Mouse (Mus musculus): ENCODE measurements around the gene Tff2. TPM values are rescaled to one million over a fixed set of nuclear protein-coding genes. Genes with fewer than 3 reads are reported as not detected.

Gene Tff2
- total RNA-seq, 1 experiment from 2014 or later, result not detected

GRCm38 (mm10) chr17:31152512-31152911 lies 8.4 kb upstream of the Tff2 start:
- ATAC-seq (replicated peaks in 1 of 2; ENCODE audit: insufficient read depth in 1 of 2, low FRiP score in 2 of 2, low TSS enrichment in 1 of 2, low read depth in 1 of 2, poor library complexity in 2 of 2, severe bottlenecking in 2 of 2), result no peak

DNA sequence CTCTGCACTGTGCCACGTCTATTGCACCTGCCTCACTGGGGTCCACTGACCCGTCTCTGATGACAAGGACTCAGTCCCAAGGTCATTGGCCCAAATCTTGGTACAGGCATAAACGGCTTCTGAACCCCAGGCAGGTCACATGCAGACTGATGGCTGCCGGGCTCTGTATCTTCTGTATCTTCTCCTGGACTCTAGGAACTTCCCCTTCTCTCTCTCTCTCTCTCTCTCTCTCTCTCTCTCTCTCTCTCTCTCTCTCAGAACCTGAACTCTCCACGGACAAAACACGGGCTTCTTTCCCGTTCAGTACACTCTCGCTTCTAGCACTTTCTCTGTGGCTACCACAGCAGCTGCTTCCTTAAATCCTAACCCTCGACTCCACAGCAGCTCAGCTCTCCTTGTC lies 1.9 kb upstream of the Tff2 start:
- no peak for ATAC-seq (replicated peaks in 1 of 2; ENCODE audit: insufficient read depth in 1 of 2, low FRiP score in 2 of 2, low TSS enrichment in 1 of 2, low read depth in 1 of 2, poor library complexity in 2 of 2, severe bottlenecking in 2 of 2)

DNA sequence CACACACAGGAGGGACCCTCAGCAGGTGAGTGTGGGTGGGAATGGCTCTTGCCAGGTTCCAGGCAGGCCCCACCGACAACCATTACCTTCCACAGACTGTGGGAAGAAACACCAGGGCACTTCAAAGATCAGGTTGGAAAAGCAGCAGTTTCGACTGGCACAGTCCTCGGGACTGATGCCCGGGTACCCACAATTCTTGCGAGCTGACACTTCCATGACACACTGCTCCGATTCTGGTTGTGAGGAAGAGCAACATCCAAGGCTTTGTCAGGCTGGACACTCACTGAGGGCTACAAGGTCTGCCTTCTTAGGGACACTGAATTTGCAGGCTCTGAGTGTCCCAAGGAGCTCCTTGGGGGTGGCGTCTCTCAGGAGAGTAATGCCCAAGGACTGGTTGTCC lies 2.0 kb downstream of the Tff2 start:
- no peak for ATAC-seq (replicated peaks in 1 of 2; ENCODE audit: insufficient read depth in 1 of 2, low FRiP score in 2 of 2, low TSS enrichment in 1 of 2, low read depth in 1 of 2, poor library complexity in 2 of 2, severe bottlenecking in 2 of 2)

DNA sequence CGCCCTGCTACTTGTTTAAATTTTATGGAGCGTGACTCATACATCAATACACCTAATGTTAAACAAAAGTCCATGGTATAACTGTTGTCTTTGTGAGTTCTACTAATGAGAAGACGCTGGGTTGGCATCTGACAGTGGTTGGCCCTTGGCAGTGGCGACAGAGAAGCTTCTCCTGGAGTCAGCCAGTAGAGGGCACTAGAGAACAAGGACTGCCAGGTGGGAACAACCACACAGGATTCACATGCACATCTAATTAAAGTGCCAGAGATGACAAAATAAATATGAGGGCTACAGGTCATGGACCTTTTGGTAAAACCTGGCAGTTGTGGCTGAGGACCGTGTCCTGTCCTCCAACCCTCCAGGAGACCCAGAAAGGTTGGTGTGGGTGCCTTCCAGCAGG lies 5.7 kb downstream of the Tff2 start:
- ATAC-seq (replicated peaks in 1 of 2; ENCODE audit: insufficient read depth in 1 of 2, low FRiP score in 2 of 2, low TSS enrichment in 1 of 2, low read depth in 1 of 2, poor library complexity in 2 of 2, severe bottlenecking in 2 of 2), result peak; percentile 67 to 74

DNA sequence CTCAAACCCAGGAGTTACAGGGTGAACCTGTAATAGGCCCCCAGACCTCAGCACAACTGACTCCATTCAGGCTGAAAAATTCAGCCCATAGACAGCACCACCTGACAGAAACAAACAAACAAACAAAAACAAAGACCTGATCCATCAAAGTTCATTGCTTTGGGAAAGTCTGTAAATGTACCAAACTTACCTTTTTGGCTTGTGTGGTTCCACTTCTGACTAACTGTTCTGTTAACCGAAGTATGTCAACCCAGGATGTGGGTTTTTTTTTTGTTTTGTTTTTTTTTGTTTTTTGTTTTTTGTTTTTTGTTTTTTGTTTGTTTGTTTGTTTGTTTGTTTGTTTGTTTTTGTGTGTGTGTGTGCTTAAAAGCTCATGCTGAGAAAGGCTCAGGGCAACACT lies 7.3 kb downstream of the Tff2 start:
- no peak for ATAC-seq (replicated peaks in 1 of 2; ENCODE audit: insufficient read depth in 1 of 2, low FRiP score in 2 of 2, low TSS enrichment in 1 of 2, low read depth in 1 of 2, poor library complexity in 2 of 2, severe bottlenecking in 2 of 2)

DNA sequence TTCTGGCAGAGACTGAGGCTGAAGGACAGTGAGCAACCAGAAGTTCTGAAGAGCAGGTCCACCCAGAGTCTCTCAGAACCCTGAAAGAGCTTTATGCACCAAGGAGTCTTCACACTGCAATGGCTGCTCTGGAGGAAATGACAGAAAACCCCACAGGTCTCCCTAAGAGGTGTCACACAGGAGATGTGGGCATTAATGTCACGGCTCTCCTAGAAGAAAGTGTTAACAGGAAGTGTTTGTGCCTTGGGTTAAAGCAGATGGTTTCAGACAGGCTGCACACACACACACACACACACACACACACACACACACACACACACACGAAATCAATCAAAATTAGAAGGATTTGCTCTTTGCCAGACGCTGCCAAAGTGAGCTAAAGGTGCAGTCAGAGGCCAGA lies 7.8 kb downstream of the Tff2 start:
- ATAC-seq (replicated peaks in 1 of 2; ENCODE audit: insufficient read depth in 1 of 2, low FRiP score in 2 of 2, low TSS enrichment in 1 of 2, low read depth in 1 of 2, poor library complexity in 2 of 2, severe bottlenecking in 2 of 2), result no peak

DNA sequence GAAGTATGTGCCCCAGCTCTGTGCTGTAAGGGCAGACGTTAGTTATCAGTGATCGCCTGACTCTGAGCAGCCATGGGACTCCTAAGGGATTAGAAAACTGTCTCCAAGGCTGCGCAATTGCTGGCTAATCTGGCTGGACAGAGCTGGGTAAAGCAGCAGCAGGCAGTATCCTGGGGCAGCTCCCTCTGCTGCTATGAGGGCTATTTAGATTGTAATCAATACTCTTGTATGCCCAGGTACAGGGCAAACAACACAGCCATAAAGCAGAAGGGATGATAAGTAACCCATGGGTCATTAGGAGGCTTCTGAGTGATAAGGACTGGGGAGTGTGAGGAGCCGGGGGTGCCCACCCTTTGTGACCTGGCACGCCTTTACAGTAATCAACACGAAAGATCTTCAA lies 9.2 kb downstream of the Tff2 start:
- no peak for ATAC-seq (replicated peaks in 1 of 2; ENCODE audit: insufficient read depth in 1 of 2, low FRiP score in 2 of 2, low TSS enrichment in 1 of 2, low read depth in 1 of 2, poor library complexity in 2 of 2, severe bottlenecking in 2 of 2)

DNA sequence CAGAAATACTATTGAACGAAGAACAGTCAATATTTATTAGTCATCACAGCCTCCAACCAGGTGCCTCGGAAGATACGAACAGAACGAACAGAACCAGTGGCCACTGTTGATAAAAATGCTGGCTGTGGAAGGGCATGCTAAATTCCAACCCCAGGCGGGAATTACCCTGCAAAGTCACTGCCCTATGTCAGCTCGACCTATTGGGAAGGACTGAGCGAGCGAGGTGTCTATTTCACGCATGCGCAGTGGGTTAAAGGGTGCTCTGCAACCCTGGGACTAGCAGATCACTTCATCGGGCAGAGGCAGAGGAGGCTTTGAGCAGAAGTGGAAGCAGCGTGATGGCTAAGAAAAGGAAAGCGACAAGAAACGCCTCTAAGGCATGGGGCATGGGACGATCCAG lies 10.3 kb downstream of the Tff2 start:
- no peak for ATAC-seq (replicated peaks in 1 of 2; ENCODE audit: insufficient read depth in 1 of 2, low FRiP score in 2 of 2, low TSS enrichment in 1 of 2, low read depth in 1 of 2, poor library complexity in 2 of 2, severe bottlenecking in 2 of 2)

DNA sequence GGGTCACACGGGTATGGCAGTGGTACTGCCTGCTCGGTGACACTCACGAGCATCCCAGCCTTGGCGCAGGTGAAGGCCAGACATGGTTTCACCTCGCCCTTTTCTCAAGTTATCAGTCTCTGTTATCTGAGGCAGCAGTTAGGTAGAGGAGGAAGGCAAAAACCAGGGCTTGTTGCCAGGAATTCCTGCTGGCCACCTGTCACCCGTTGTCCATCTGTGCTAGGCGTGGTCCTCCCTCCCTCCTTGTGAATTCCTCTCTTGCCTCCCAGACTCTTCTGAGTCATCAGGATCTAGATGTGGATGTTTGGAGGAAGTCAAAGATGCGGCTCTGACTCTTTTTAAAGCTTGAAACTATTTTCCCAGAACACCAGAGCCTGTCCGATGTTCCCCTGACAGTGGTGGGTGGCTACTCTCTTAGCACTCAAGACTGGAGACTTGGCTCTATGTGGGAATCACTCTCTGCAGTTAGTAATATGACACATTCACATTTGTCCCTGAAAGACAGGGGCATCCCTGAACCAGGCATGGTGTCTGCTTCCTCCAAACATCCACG lies 12.7 kb downstream of the Tff2 start:
- ATAC-seq (replicated peaks in 1 of 2; ENCODE audit: insufficient read depth in 1 of 2, low FRiP score in 2 of 2, low TSS enrichment in 1 of 2, low read depth in 1 of 2, poor library complexity in 2 of 2, severe bottlenecking in 2 of 2), result no peak

GRCm38 (mm10) chr17:31129452-31129851 lies 14.6 kb downstream of the Tff2 start, which contains the start of gene Tff3:
Gene Tff3, minus strand, starts transcription at chr17:31129646.
- ATAC-seq (replicated peaks in 1 of 2; ENCODE audit: insufficient read depth in 1 of 2, low FRiP score in 2 of 2, low TSS enrichment in 1 of 2, low read depth in 1 of 2, poor library complexity in 2 of 2, severe bottlenecking in 2 of 2), result no peak

GRCm38 (mm10) chr17:31128708-31129318 lies 15.3 kb downstream of the Tff2 start:
- ATAC-seq (replicated peaks in 1 of 2; ENCODE audit: insufficient read depth in 1 of 2, low FRiP score in 2 of 2, low TSS enrichment in 1 of 2, low read depth in 1 of 2, poor library complexity in 2 of 2, severe bottlenecking in 2 of 2), result no peak

DNA sequence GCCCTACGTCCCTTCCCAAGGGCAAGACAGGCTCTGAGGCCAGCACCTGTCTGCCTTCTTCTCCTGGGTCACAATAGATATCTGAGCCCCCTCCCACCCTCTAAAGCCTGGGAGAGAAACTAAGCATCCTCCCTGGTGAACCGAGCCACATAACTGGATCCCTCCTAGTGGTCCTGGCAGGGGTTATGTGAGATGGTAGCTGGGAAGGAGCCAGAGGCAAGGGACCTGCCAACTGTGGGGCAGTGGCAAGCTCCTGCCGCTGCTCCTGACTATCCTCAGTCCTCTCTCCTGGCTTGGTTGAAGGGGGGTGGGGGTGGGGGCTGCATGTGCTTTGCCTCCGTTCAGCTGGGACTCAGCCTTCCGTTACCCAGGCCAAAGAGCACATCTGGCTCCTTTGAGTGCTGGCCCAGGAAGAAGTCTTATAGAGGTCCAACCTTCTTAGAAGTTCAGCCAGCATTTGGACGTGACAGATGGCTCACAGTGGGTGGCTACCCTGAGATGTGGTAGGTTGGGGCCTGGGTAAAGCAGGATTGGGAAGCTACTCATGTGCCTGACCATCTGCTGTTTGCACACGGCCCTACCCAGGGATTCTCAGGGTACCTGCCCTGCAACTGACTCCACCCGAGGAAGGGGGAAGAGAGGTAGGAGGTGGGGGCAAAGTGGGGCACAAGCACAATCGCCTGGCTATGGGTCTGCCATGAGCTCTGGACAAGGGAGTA lies 18.4 kb downstream of the Tff2 start:
- no peak for ATAC-seq (replicated peaks in 1 of 2; ENCODE audit: insufficient read depth in 1 of 2, low FRiP score in 2 of 2, low TSS enrichment in 1 of 2, low read depth in 1 of 2, poor library complexity in 2 of 2, severe bottlenecking in 2 of 2)

- ATAC-seq (replicated peaks in 1 of 2; ENCODE audit: insufficient read depth in 1 of 2, low FRiP score in 2 of 2, low TSS enrichment in 1 of 2, low read depth in 1 of 2, poor library complexity in 2 of 2, severe bottlenecking in 2 of 2), result peak; percentile 38 to 42; a peak in 2 of 4 replicates
Observed at GRCm38 (mm10) chr17:31121975-31122374, 22.1 kb downstream of the Tff2 start.

- peak; percentile 50 to 62; a peak in 2 of 4 replicates for ATAC-seq (replicated peaks in 1 of 2; ENCODE audit: insufficient read depth in 1 of 2, low FRiP score in 2 of 2, low TSS enrichment in 1 of 2, low read depth in 1 of 2, poor library complexity in 2 of 2, severe bottlenecking in 2 of 2)
Observed at GRCm38 (mm10) chr17:31119429-31119828, 24.7 kb downstream of the Tff2 start.

GRCm38 (mm10) chr17:31117946-31118345 lies 26.1 kb downstream of the Tff2 start:
- ATAC-seq (replicated peaks in 1 of 2; ENCODE audit: insufficient read depth in 1 of 2, low FRiP score in 2 of 2, low TSS enrichment in 1 of 2, low read depth in 1 of 2, poor library complexity in 2 of 2, severe bottlenecking in 2 of 2), result no peak

DNA sequence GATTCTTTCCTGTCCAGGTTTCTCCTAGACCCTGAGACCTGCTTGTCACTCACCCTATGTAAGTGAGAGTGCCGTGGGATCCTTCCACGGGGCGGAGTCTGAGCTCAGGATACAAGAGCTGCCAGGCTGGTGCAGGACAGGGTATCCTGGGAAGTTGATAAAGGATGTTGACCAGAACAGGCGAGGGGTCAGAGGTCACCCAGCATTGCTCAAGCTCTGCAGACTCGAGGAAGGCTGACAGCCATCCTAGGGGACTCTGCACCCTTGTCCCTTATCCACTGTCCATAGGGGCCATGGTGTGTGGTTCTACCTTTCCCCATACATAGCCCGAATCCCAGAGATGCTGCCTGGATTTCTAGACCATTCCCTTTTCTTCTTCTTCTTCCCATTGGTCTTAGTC lies 28.0 kb downstream of the Tff2 start:
- ATAC-seq (replicated peaks in 1 of 2; ENCODE audit: insufficient read depth in 1 of 2, low FRiP score in 2 of 2, low TSS enrichment in 1 of 2, low read depth in 1 of 2, poor library complexity in 2 of 2, severe bottlenecking in 2 of 2), result no peak

DNA sequence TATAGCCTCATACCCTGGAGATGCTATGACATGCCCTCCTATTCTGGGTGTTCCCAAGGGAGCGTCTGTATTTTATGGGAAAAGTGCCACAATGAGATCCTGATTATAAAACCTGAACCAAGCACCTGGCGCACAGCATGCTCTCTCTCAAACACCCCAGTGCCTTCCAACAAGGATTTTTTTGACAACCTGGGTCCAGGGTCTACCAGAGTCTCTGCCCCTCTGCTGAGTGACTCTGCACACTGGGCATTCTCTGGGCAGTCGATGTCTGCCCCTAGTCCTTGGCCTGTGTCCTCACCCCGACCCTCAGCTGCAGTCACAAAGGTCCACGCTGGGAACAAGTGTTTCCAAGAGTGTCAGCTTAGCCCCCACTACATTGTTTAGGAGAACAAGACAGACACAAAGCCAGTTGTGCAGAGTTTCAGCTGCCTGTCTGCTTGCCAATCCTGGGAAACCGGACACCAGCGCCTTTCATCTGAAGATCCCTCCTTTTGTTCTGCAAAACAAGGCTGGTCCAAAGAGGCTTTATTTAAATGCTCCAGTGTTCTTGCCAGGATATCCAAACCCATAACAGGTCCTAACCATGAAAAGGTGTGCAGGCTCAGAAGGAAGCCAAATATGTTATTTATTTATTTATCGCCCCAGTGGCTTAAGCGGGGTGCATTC lies 30.8 kb downstream of the Tff2 start:
- ATAC-seq (replicated peaks in 1 of 2; ENCODE audit: insufficient read depth in 1 of 2, low FRiP score in 2 of 2, low TSS enrichment in 1 of 2, low read depth in 1 of 2, poor library complexity in 2 of 2, severe bottlenecking in 2 of 2), result no peak

DNA sequence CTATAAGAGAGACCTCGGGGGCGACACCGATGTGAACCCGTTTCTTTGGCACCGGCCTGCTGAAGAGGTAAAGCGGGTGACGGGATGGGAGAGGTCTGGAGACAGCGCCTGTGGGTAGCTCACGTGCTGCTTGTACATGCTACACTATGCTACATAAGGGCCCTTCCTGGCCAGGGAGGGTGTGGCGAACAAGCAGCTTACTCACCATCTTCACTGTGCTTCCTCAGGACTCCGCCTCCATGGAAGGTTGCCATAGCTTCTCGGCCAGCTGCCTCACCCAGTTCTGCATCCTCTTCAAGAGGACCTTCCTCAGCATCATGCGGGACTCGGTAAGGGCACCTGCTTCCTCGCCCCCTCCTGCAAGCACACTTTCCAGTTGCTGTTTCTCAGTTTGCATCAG lies 35.7 kb downstream of the Tff2 start:
- ATAC-seq (replicated peaks in 1 of 2; ENCODE audit: insufficient read depth in 1 of 2, low FRiP score in 2 of 2, low TSS enrichment in 1 of 2, low read depth in 1 of 2, poor library complexity in 2 of 2, severe bottlenecking in 2 of 2), result no peak
